In the genomic region with DNA sequence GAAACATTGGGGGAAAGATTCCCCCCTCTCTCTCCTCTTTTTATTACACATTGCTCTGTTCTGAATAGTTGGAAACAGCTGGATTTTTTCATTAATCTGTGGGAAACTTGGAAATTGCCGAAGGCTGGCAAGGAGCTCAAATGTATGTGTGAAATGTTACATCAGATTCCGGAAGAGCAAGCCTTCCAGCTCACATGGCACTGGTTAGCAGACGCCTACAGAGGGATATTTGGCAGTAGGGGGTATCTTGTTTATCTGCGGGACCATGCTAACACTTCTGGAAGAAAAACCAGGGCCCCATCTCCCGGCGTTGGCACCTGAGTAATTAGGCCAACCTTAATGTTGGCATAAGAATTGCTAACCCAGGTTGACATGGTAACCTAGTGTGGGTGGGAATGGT, we compare ENCODE assay signal across 19 mouse cellular contexts.
A peak's percentile ranks its signal among the peaks of the same experiment; 100 is the strongest.
DNase-seq lines count a peak whose midpoint lies in the region; ATAC-seq and TF ChIP-seq lines count a peak whose summit lies in the region.
"Had no signal": no experiment of that assay in that cellular context is flagged by ENCODE, and none has a peak within 500 bp of the region (broad histone marks: within the 10 kb centered on the region; RNA-seq: fewer than 3 reads in every experiment).

No protein-coding gene starts in this region.

- no peaks in the 10 kb centered on the region for H3K9me3 ChIP-seq in heart, embryonic 11.5 days (replicated peaks; ENCODE audit: control insufficient read depth, low read length)
- no peaks in the 10 kb centered on the region for H3K9me3 ChIP-seq in lung, postnatal 0 days (ENCODE audit: low read length)
- H3K9me3 ChIP-seq in forebrain, postnatal 0 days (ENCODE audit: low read length) = no peaks in the 10 kb centered on the region
- H3K9me3 ChIP-seq in hindbrain, postnatal 0 days (ENCODE audit: low read length) = no peaks in the 10 kb centered on the region
- H3K9me3 ChIP-seq: heart, embryonic 12.5 days; kidney, embryonic 15.5 days; neural tube, embryonic 15.5 days had no signal

- peak; percentile 87 for DNase-seq in heart, adult 11 months
- DNase-seq in lung, postnatal 0 days (ENCODE audit: low spot score) = peak; percentile 58
- DNase-seq in lung, postnatal 10 days = no peak
- peak; percentile 73 for DNase-seq in brain, adult 2 months (ENCODE audit: low read depth, low spot score)
- peak; percentile 54 for DNase-seq in forebrain, postnatal 0 days
- no peak for DNase-seq in hindbrain, postnatal 0 days (ENCODE audit: low spot score)
- no peak for DNase-seq in thymus, postnatal 0 days (ENCODE audit: low spot score)
- DNase-seq: adrenal gland, adult 8-10 months; cerebellum, adult 9-11 months; embryo, embryonic 11 days; gastrocnemius, postnatal 10 days; retina, postnatal 1 day; thymus, postnatal 25 days had no signal

- 55% methylated on average over 6 of the region's 6 CpGs for WGBS in heart, embryonic 11.5 days (ENCODE audit: insufficient replicate concordance)
- WGBS in lung, postnatal 0 days = 52% methylated on average over 6 of the region's 6 CpGs
- WGBS in forebrain, postnatal 0 days = 21% methylated on average over 6 of the region's 6 CpGs
- 34% methylated on average over 6 of the region's 6 CpGs for WGBS in hindbrain, postnatal 0 days

- H3K4me2 ChIP-seq in heart, embryonic 11.5 days = no peak overlapping the region
- H3K4me2 ChIP-seq in lung, postnatal 0 days (replicated peaks; ENCODE audit: low read depth, low read length) = no peak overlapping the region
- no peak overlapping the region for H3K4me2 ChIP-seq in forebrain, postnatal 0 days (ENCODE audit: low read depth)
- H3K4me2 ChIP-seq in hindbrain, postnatal 0 days (ENCODE audit: low read depth, low read length) = no peak overlapping the region
- H3K4me2 ChIP-seq: heart, embryonic 12.5 days; kidney, embryonic 15.5 days; neural tube, embryonic 15.5 days had no signal

- H3K4me1 ChIP-seq in heart, embryonic 11.5 days (ENCODE audit: control insufficient read depth, insufficient read depth, low read length) = no peaks in the 10 kb centered on the region
- no peaks in the 10 kb centered on the region for H3K4me1 ChIP-seq in lung, postnatal 0 days (ENCODE audit: insufficient read depth, low read depth, low read length)
- H3K4me1 ChIP-seq in forebrain, postnatal 0 days (ENCODE audit: insufficient read depth) = peaks cover 14% of the 10 kb centered on the region
- H3K4me1 ChIP-seq in hindbrain, postnatal 0 days (ENCODE audit: insufficient read depth, low read length) = peaks cover 12% of the 10 kb centered on the region

- no peak for TF ChIP-seq EP300 in lung, postnatal 0 days (IDR thresholded peaks at IDR 0.05)

- H3K9ac ChIP-seq in heart, embryonic 11.5 days (ENCODE audit: low read depth, low read length) = no peak overlapping the region
- H3K9ac ChIP-seq in lung, postnatal 0 days (replicated peaks; ENCODE audit: low read depth) = no peak overlapping the region
- no peak overlapping the region for H3K9ac ChIP-seq in forebrain, postnatal 0 days
- no peak overlapping the region for H3K9ac ChIP-seq in hindbrain, postnatal 0 days (replicated peaks; ENCODE audit: low read length)
- H3K9ac ChIP-seq: heart, embryonic 12.5 days; kidney, embryonic 15.5 days; liver, embryonic 14.5 days; neural tube, embryonic 15.5 days had no signal

- no peaks in the 10 kb centered on the region for H3K36me3 ChIP-seq in heart, embryonic 11.5 days (ENCODE audit: control insufficient read depth, insufficient read depth, low read length)
- H3K36me3 ChIP-seq in lung, postnatal 0 days (ENCODE audit: insufficient read depth, low read length) = no peaks in the 10 kb centered on the region
- no peaks in the 10 kb centered on the region for H3K36me3 ChIP-seq in forebrain, postnatal 0 days (ENCODE audit: insufficient read depth)
- no peaks in the 10 kb centered on the region for H3K36me3 ChIP-seq in hindbrain, postnatal 0 days (ENCODE audit: insufficient read depth, low read length)
- H3K36me3 ChIP-seq: heart, embryonic 12.5 days; kidney, embryonic 15.5 days; neural tube, embryonic 15.5 days had no signal

- TF ChIP-seq CTCF in lung, postnatal 0 days (IDR thresholded peaks at IDR 0.05) = no peak
- TF ChIP-seq CTCF in forebrain, postnatal 0 days (IDR thresholded peaks at IDR 0.05; ENCODE audit: low read depth) = no peak
- TF ChIP-seq CTCF in hindbrain, postnatal 0 days (IDR thresholded peaks at IDR 0.05; ENCODE audit: low read depth) = no peak

- no peak overlapping the region for H3K27ac ChIP-seq in heart, embryonic 11.5 days (ENCODE audit: low read depth, low read length)
- no peak overlapping the region for H3K27ac ChIP-seq in lung, postnatal 0 days (ENCODE audit: low read length)
- H3K27ac ChIP-seq in forebrain, postnatal 0 days (ENCODE audit: low read depth, low read length) = 0 out of 2 replicates have a peak overlapping the region, but pooled peaks have one; percentile 21
- H3K27ac ChIP-seq in hindbrain, postnatal 0 days = no peak overlapping the region
- H3K27ac ChIP-seq: liver, embryonic 14.5 days had no signal

- no peak overlapping the region for H3K4me3 ChIP-seq in heart, embryonic 11.5 days (ENCODE audit: low read depth, low read length)
- no peak overlapping the region for H3K4me3 ChIP-seq in lung, postnatal 0 days (ENCODE audit: low read depth, low read length)
- no peak overlapping the region for H3K4me3 ChIP-seq in forebrain, postnatal 0 days (ENCODE audit: low read depth, low read length)
- no peak overlapping the region for H3K4me3 ChIP-seq in hindbrain, postnatal 0 days (ENCODE audit: low read length)
- H3K4me3 ChIP-seq: heart, embryonic 12.5 days; kidney, embryonic 15.5 days; neural tube, embryonic 15.5 days had no signal

- no peaks in the 10 kb centered on the region for H3K27me3 ChIP-seq in heart, embryonic 11.5 days (ENCODE audit: control insufficient read depth, insufficient read depth, low read length)
- no peaks in the 10 kb centered on the region for H3K27me3 ChIP-seq in lung, postnatal 0 days (replicated peaks; ENCODE audit: insufficient read depth, low read length)
- H3K27me3 ChIP-seq in forebrain, postnatal 0 days (ENCODE audit: insufficient read depth, low read length) = no peaks in the 10 kb centered on the region
- no peaks in the 10 kb centered on the region for H3K27me3 ChIP-seq in hindbrain, postnatal 0 days (ENCODE audit: insufficient read depth, low read length)
- H3K27me3 ChIP-seq: kidney, embryonic 15.5 days; neural tube, embryonic 15.5 days had no signal

- no peak for ATAC-seq in heart, embryonic 11.5 days (replicated peaks; ENCODE audit: insufficient number of reproducible peaks, low FRiP score, low TSS enrichment)
- peak; percentile 43 for ATAC-seq in lung, postnatal 0 days
- peak; percentile 47 for ATAC-seq in forebrain, postnatal 0 days
- no peak for ATAC-seq in hindbrain, postnatal 0 days
- ATAC-seq: inflammation-experienced regulatory T-cells, adult 6 months had no signal

Comparison
In these comparisons a context has a peak if more than half of its experiments do, and no peak if none do; other contexts are left out.
1. DNase-seq: peak in heart, adult 11 months (single experiment), lung, postnatal 0 days (single experiment), brain, adult 2 months (single experiment) and forebrain, postnatal 0 days (single experiment); none in lung, postnatal 10 days (single experiment), hindbrain, postnatal 0 days (single experiment) and thymus, postnatal 0 days (single experiment).
2. ATAC-seq: peak in lung, postnatal 0 days (single experiment) and forebrain, postnatal 0 days (single experiment); none in heart, embryonic 11.5 days (single experiment) and hindbrain, postnatal 0 days (single experiment).